Mouse (Mus musculus) lung, postnatal 36 days (tissue): Measurements from ENCODE around the gene 4930564D02Rik.

ENCODE experiments used
- DNase-seq: peaks from one replicate; pipeline ENCODE4 v3.0.0; 2022; ENCODE audit warnings: mixed read lengths

The 4930564D02Rik gene

DNA sequence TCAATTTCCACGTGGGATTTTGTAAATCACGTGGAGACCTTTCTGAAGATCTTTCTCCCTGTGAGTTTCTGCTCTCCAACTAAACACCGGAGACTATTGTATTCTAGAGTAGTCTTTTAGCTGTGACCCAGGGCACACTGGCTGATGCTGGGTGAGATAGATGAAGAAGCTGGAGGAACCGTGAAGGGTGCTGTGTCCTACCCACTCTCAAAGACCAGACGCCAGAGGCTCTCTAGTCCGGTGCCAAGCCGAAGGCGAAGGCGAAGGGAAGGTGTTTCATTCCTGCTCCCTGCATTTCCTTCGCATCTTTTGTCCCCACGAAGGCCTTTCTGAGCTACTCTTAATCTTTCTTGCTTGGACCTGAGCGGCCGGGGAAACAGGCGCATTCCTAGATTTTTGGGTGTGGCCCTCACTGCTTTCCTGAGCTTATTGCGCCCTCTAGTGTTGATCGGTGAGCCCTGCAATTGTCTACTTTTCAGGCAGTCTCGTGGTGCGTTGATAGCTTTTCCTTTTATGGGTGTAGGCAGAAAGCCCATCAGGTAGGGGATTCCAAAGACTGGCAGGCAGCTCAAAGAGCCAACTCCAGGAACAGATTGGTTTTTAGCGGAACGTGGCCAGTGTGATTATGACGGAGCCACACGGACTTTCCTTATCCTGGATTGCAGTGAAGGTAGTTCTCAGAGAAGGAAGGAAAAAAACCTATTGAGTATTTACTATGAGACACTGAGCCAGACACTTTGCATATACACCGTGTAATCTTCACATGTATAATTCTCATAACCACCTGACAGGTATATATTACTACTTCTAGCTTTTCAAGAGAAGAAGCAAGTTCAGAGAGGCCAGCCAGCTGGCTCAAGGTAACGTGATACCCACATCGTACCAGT lies 7.8 kb upstream of the 4930564D02Rik start:
- peak; percentile 94 for DNase-seq

DNA sequence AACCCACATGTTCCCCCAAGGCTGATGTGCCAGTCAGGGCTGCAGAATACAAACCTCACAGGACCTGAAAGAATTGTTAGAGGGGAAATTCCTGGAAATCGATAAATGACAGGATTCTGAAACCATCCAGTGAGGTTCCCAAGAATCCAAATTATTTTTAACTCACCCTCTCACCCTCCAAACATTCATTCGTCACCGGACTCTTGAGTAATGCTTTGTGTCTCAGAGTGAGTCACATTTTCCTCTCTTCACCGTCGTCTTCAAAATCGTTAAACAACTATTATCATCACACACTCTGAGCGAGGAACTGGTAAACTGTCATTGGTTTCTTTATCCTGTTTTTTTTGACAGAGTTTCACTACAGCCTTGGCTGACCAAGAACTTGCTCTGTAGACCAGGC lies 6.7 kb upstream of the 4930564D02Rik start:
- DNase-seq: no peak

DNA sequence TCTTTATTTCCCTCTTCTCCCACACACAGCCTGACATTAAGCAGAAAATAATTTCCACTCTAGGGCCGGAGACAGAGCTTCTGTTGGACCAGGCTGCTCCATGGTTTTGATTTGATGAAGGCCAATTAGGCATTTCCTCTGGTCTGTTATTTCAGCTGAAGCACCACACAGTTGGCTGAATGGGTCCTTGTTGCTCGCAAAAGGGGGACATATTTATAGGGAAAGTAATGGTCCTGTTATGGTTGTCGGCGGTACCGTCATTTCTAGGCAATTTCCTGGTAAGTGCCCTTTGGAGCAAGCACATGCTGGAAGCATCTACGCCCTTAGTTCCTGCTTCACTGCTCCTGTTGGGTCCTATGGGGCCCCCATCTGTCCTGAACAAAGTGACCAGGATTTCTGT lies 5.7 kb upstream of the 4930564D02Rik start:
- DNase-seq: no peak

DNA sequence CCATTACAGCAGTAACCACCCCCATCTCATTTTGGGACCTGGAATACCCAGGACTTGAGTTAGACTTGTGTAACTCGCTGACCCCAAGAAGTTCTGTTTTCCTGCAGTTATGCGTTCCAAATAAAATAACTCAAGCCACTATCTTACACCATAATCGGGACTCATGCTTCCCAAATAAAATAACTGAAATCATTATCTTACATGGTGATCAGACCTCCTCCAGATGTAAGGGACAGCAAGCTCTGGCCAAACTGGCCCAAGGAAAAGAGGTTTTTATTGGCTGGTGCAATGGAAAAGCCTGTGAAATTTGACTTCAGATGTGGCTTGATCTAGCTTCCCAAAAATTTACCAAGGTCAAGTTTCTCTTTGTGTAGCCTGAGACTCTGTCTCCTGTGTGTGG lies 5.1 kb upstream of the 4930564D02Rik start:
- no peak for DNase-seq

DNA sequence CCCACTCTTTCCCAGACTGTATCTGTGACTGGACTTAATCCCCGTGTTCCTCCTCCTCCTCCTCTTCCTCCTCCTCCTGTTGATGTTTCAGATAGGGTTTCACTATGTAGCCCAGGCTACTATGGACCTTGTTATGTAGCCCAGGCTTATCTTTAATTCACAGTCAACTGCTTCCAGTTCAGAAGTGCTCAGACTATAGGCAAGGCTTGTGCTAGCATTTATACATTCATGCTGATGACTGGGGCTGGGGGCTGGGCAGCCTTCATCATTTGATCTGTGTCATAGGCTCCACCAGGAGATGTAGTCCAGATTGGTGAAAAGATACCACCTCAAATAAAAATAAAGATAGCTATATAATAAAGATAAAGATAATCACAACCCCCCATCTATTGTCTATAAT lies 4.7 kb upstream of the 4930564D02Rik start:
- DNase-seq: no peak

DNA sequence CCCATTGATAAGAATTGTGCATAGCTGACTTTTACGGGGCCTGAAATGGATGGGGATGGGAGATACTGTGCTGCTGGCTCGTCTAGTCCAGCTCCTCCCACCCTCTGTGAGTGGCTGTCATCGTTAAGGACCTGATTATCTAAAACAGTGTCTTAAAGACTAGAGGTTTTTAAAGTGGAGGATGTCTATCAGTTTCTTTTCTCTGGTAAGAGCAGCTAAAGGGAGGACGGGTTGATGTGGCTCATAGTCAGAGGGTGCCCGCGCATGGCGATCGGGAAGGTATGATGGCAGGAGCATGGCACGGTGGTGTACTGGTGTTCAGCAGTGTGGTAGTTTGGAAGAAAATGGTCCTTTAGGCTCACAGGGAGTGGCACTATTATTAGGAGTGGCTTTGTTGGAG lies 4.0 kb upstream of the 4930564D02Rik start:
- DNase-seq: no peak

DNA sequence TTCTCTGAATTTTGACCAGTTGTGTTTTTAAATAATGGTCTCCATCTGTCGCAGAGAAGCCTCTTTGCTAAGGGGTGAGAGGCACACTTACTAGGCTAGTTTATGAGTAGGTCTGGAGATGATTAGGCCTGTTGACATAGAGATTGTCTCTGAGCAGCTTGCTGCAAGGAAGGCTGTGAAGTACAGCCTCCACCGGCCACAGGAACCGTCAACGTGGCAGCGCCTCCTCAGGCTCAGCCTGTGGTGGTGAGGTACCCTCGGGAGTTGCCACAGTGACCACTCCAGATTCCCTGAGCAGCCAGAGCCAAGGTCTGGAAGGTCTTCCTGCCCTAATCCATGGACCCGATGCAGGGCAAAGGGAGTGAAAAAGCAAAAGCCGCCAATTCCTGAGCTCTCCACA lies 3.9 kb downstream of the 4930564D02Rik start:
- DNase-seq: no peak

DNA sequence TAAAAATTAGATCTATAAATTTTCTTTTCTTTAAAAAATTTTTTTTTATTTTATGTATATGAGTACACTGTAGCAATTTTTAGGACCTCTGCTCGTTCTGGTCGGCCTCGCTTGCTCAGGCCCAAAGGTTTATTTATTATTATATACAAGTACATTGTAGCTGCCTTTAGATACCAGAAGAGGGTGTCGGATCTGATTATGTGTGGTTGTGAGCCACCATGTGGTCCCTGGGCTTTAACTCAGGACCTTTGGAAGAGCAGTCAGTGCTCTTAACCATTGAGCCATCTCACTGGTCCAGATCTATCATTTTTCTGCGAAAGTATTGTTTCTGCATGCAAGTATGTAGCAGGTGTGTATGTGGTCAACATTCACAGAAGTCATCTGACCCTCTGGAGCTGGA lies 4.6 kb downstream of the 4930564D02Rik start:
- DNase-seq: no peak

DNA sequence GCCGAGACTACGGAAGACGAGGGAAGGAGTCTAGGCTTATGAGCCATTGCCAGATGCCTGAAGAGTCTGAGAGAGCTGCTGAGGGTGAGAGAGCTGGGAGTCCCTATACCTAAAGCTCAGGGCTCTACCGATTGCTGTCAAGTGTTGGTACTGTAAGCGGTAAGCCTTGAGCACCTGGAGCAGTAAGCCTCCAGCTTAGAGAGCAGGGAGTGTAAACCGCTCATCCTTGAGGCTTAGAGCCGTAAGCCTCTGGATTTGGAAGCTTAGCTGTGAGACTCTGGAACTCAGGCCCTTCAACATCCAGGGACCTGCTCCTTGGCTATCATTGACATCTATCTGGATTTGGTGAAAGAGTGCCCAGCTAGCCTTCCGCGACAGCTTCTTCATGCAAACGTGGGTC lies 5.9 kb downstream of the 4930564D02Rik start:
- DNase-seq: no peak

DNA sequence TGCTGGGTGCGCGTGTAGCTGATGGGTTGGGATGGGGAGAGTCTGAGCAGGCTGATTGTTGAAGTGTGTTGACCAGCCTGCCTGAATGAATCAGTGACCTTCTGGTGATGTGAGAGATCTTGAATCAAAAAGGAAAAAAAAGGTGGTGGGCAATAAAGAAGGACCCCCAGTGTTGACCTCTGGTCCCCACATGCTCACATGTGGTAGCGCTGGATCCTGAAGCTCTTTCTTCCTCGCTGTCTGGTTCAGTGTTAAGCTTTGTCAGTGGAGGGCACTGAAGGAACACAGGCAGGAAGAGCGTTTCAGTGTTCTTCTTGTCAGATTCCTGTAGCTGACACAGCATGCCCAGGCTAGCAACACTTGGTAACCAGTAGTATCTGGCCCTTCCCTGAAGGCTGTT lies 9.2 kb downstream of the 4930564D02Rik start:
- DNase-seq: no peak

DNA sequence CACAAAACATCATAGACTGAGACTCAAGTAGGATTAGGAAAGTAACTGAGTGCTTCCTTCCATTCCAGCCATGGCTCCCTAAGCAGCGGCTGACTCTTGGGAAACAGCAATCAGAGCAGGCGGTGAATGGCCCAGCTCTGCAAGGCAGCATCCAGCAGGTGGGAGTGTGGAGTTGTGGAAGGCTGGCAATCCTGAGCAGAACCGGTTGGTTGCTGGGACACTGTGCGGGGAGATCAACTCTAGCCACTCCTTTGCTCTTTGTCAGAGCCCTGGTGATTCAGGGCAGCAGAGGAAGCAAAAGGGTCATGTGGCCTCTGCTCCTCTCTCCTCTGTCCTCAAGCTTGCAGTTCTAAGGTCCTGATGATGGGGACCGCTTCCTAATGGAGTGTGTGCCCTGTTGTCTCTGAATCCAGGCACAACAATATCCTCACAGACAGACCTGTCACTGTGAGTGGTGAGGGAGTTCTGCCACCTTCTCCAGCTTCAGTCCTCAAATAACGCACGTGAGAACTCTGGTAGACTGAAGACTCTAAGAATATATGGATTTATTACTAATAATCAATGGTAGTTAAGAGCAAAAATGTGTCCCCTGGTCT lies 11.7 kb downstream of the 4930564D02Rik start:
- peak; percentile 74 for DNase-seq

DNA sequence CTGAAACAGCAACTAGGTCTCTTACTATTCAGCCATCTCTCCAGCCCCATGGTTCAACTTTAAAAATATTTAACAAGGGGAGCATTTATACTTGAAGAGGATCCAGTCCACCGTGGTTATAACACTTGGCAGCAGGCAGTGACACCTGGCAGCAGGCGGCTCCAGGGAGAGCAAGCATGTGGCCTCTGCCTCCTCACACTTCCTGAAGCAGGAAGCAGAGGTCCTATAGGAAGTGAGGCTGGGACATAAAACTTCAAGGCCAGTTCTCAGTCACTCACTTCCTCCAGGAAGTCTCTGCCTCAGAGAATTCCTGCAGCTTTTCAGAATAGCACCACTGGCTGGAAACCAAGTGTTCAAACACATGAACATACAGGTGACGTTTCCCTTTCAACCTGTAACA lies 20.7 kb downstream of the 4930564D02Rik start:
- DNase-seq: no peak

DNA sequence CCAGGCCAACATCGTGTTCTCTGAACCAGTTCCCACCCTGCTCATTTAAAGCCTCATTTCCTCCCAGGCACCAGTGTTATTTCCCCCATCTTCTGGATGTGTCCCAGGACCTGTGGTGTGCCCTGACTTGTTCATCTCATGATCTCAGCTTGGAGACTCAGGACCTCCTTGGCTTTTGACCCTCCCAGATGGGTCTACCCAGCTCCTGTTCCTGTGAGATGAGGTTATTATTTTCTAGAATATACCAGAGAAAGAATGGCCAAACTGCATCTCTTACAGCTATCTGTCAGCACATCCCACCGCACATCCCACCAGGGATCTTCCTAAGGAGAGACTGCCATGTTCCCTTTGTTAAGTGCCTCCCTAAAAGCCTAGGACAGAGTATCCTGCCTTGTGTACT lies 22.0 kb downstream of the 4930564D02Rik start:
- no peak for DNase-seq

DNA sequence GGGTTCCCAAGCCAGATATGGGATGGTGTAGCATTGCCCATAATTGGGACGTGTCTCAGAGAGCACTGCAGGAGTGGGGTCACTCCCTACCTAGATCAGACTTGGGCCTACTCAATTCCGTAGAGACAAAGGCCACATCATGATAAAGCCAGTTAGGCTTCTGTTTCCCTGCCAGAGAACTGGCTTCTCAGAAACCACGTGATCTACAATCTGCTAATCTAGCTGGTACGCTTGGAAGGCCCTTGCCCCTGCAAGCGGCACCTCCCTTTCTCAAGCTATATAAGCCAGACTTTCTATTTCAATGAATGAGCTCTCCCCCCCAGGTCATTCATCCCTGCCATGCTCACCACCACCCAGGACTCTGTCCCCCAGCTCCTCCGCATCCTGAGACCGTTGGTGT lies 23.5 kb downstream of the 4930564D02Rik start:
- DNase-seq: no peak

DNA sequence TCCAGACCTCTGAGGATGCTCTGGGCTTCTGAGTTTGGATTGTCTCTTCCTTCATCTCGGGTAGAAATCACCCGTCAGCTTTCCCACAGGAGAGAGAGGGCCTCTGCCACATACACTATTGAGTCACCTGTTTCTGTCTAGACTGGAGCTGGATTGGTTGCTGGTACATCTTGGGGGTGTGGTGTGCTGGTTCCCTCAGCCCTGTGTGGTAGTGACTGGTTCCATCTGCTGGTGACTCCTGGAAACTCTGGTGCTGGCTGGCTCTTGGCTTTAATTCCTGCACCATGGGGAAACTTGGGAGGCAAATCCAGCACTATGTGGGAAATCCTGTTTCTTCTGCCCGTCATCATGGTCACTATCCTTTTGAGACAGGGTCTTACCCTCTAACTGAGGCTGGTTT lies 24.3 kb downstream of the 4930564D02Rik start:
- DNase-seq: peak; percentile 74

DNA sequence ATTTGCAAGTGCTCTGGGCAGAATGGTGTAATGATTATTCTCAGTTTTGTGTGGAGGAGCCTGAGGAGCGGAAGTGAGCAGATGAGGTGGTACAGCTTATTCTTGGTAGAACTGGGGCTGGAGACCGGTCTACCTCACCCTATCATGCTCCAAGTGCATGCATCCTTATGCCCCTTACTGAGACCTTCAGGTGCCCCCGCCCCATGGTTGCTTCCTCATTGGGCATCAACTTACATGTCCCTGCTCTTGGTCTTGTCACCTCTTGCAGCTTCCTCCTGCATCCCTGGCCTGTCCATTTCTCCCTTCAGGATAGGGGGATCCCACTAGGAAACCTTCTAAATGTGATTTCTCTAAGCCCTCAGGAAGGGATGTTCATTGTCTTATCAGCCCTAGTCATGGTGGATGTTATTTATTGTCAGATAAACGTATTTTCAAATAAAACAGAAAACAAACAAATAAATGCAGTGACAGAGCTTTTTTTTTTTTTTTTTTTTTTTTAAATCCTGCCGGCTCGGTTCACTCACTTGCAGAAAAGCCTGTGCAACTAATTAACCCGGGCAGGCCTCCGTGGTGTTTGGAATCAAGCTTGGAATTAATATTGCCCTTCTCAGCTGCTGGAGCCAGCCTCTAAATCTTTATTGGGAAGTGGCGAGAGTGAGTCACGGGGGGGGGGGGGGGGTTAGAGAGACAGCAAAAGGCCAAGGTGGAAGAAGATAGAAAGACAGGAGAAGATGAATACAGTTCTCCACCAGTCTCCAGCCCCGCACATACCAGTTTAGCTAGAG lies 26.3 kb downstream of the 4930564D02Rik start:
- no peak for DNase-seq

DNA sequence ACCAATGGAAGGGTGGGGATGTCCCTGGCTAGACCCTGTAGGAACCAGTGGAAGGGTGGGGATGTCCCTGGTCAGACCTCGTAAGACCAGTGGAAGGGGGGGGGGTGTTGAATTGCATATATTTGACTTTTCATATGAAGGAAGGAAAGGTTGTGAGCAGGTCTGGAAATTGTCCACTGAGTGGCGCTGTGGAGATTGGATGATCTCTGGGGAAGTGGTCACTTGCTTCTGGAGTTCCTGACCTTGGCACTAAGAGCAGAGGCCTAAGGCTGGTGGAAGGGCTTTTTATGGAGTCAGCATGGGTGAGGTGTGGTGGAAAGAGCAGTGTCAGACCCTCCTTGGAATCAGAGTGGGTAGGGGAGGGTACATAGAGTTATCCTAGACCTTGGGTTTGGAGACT lies 27.8 kb downstream of the 4930564D02Rik start:
- no peak for DNase-seq

DNA sequence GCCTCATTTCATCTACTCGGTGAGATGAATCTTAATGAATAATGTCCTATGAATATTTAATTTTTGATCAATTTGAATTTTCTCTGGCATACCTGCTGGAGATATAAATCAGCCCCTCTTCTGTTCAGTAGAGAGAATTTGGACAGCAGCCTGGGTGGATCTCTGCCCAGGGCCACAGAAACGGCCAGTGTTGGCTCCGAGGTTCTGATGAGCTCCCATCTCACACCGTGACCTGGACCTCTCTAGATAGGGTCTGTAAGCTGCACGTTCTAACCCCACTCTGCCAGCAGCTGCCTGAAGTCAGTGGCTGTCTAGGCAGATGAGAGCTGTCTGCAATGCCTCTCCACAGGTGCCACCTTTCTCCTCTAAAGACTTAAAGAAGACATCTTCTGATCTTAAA lies 28.4 kb downstream of the 4930564D02Rik start:
- no peak for DNase-seq

DNA sequence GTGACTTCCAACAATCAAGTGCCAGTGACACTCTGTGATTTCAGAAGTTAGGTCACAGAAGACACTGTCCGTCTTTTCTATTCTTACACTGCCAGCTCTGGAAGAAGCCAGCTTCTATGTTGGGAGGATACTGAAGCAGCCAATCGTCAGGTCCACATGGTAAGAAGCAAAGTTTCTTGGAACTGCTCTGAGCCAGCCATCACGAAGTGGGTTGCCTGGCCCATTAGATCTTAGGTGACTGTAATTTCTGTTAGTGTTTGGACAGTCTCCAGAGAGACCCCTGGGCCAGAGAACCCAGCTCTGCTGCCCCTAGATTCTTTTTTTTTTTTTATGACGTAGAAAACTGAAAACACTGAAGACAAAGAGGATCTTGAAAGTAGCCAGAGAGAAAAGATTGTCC lies 30.9 kb downstream of the 4930564D02Rik start:
- no peak for DNase-seq

DNA sequence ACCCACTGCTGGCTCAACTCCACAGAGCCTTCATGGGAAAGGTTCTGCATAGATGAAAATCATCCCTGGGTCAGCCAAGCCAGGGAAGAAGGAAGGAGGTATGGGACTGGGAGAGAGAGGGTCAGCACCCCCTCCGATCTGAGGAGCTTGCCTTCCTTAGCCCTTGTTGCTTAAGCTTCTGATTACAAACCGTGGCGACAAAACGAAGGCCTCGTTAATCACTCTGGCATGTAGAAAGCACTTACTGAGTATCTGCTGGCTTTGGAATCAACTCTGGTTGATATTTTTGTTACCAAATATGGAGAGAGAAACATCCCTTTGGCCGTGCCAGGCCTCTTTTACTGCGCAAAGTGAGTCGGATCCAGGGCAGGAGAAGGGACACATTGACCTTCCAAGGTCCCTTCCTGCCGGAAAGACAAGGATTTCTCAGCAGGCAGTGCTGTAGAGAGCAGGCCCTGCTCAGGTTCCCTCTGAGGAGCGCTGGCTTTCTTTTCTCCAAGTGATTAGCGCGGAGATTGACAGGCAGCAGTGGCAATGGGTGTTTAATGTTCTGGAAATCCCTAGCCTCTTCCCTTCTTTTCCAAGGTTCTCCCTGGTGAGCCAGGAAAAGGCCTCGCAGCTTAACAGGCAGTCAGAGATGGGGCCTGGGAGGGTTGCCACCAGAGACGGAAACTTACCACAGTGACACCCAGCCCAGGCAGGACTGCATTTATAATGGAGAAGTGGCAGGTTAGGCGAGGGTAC lies 33.1 kb downstream of the 4930564D02Rik start:
- no peak for DNase-seq

DNA sequence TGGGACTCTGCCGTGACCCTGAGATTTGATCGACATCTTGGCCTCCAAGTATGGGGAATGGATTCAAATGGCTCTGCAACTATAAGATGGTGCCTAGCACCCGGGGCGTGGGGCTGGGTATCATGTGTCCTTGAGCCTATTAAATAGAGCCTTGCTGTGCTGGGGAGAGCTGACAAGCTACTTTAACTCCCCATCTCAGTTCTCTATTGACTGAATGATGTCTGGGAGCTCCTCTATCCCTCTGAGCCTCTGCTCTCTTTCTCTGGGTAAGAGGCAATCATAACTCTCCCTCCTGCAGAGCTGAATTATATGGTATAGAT lies 33.6 kb downstream of the 4930564D02Rik start:
- DNase-seq: no peak

DNA sequence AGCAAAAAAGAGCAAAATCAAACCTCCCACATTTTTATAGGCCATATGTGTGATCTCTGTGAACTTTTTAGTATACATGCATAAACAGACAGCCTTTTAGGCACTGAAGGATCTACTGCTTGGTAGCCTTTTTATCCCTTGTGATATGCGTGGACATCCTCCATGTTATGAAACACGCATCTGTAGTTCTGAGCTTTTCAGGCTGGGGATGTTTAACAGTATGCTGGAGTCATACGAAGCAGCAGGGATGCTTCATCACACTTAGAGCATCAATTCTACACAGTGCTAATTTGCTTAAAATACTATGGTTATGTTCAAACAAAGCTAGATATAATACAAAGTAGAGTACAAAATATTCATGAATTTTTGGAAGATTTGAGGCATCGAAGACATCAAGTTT lies 39.2 kb downstream of the 4930564D02Rik start:
- DNase-seq: no peak

DNA sequence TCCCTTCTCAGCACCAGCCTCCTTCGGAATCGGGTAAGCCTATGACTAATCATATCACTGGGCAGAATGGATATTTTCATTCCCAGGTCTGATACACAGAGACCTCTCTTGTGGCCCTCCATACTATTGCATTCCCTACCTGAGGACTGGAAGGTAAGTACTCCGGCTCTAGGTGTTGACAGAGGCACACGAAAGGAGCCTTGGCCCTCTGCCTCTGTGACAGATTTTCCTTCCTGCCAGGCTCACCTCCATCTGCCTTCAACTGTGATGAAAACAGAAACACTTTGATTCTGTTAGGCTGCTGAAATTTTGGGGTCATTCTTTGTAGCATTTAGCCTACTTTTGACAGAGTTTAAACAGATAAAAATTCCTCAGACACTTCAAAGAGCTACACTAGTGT lies 47.2 kb downstream of the 4930564D02Rik start:
- no peak for DNase-seq
